Mouse (Mus musculus): ENCODE measurements at regions not wholly inside any gene's neighbourhood (a gene's known extent, or its start where the extent isn't known, plus 50 kb on each side); places are given as distances from the start of the nearest gene placed in this dataset.

GRCm38 (mm10) chrX:42399343-42399742 lies 90.1 kb upstream of the Tex13c2 start:
- no peak overlapping the region for H3K4me3 ChIP-seq (replicated peaks; ENCODE audit: low read length)
- TF ChIP-seq NANOG (IDR thresholded peaks at IDR 0.05; ENCODE audit: borderline replicate concordance, low read length) (no peak), CTCF (conservative IDR thresholded peaks at IDR 0.05; ENCODE audit: low read length) (0 out of 2 replicates have a peak, but pooled peaks have one; percentile 12)
- no peaks in the 10 kb centered on the region for H3K9me3 ChIP-seq (ENCODE audit: low read length)
- no peaks in the 10 kb centered on the region for H3K36me3 ChIP-seq (ENCODE audit: insufficient read depth, low read length)
- H3K4me1 ChIP-seq (replicated peaks; ENCODE audit: low read depth, low read length): 0 out of 2 replicates have a peak, but pooled peaks cover 3% of the 10 kb centered on the region
- no peaks in the 10 kb centered on the region for H3K27me3 ChIP-seq (ENCODE audit: insufficient read depth, low read length)

GRCm38 (mm10) chrX:42401091-42401490 lies 88.4 kb upstream of the Tex13c2 start:
- Histone ChIP-seq H3K4me3 (replicated peaks; ENCODE audit: low read length) (no peak overlapping the region), H3K36me3 (ENCODE audit: insufficient read depth, low read length) (no peaks in the 10 kb centered on the region), H3K27me3 (ENCODE audit: insufficient read depth, low read length) (no peaks in the 10 kb centered on the region), H3K9me3 (ENCODE audit: low read length) (no peaks in the 10 kb centered on the region), H3K4me1 (replicated peaks; ENCODE audit: low read depth, low read length) (0 out of 2 replicates have a peak, but pooled peaks cover 3% of the 10 kb centered on the region)
- TF ChIP-seq POU5F1 (IDR thresholded peaks at IDR 0.05; ENCODE audit: borderline replicate concordance, low read length): no peak
- no peak for TF ChIP-seq NANOG (IDR thresholded peaks at IDR 0.05; ENCODE audit: borderline replicate concordance, low read length)
- no peak for TF ChIP-seq CTCF (conservative IDR thresholded peaks at IDR 0.05; ENCODE audit: low read length)

GRCm38 (mm10) chrX:42401564-42402334 lies 87.7 kb upstream of the Tex13c2 start:
- no peak overlapping the region for H3K4me3 ChIP-seq (replicated peaks; ENCODE audit: low read length)
- 0 out of 2 replicates have a peak, but pooled peaks cover 3% of the 10 kb centered on the region for H3K4me1 ChIP-seq (replicated peaks; ENCODE audit: low read depth, low read length)
- H3K9me3 ChIP-seq (ENCODE audit: low read length): no peaks in the 10 kb centered on the region
- no peaks in the 10 kb centered on the region for H3K27me3 ChIP-seq (ENCODE audit: insufficient read depth, low read length)
- no peaks in the 10 kb centered on the region for H3K36me3 ChIP-seq (ENCODE audit: insufficient read depth, low read length)
- TF ChIP-seq POU5F1 (IDR thresholded peaks at IDR 0.05; ENCODE audit: borderline replicate concordance, low read length) (no peak), NANOG (IDR thresholded peaks at IDR 0.05; ENCODE audit: borderline replicate concordance, low read length) (no peak), CTCF (conservative IDR thresholded peaks at IDR 0.05; ENCODE audit: low read length) (no peak)

- H3K9me3 ChIP-seq (ENCODE audit: low read length): no peaks in the 10 kb centered on the region
- no peaks in the 10 kb centered on the region for H3K36me3 ChIP-seq (ENCODE audit: insufficient read depth, low read length)
- H3K4me1 ChIP-seq (replicated peaks; ENCODE audit: low read depth, low read length): 0 out of 2 replicates have a peak, but pooled peaks cover 3% of the 10 kb centered on the region
- H3K27me3 ChIP-seq (ENCODE audit: insufficient read depth, low read length): no peaks in the 10 kb centered on the region
- no peak overlapping the region for H3K4me3 ChIP-seq (replicated peaks; ENCODE audit: low read length)
- no peak for TF ChIP-seq POU5F1 (IDR thresholded peaks at IDR 0.05; ENCODE audit: borderline replicate concordance, low read length)
- TF ChIP-seq CTCF (conservative IDR thresholded peaks at IDR 0.05; ENCODE audit: low read length): no peak
- no peak for TF ChIP-seq NANOG (IDR thresholded peaks at IDR 0.05; ENCODE audit: borderline replicate concordance, low read length)
Measured at GRCm38 (mm10) chrX:42402335-42402605, 87.2 kb upstream of the Tex13c2 start.

GRCm38 (mm10) chrX:42431851-42432635 lies 57.4 kb upstream of the Tex13c2 start:
- 0 out of 2 replicates have a peak, but pooled peaks have one; percentile 20 for TF ChIP-seq NANOG (IDR thresholded peaks at IDR 0.05; ENCODE audit: borderline replicate concordance, low read length)
- TF ChIP-seq POU5F1 (IDR thresholded peaks at IDR 0.05; ENCODE audit: borderline replicate concordance, low read length): no peak
- no peak for TF ChIP-seq CTCF (conservative IDR thresholded peaks at IDR 0.05; ENCODE audit: low read length)

More at GRCm38 (mm10) chrX:42431851-42432635, 57.4 kb upstream of the Tex13c2 start:
- Histone ChIP-seq H3K4me3 (replicated peaks; ENCODE audit: low read length) (no peak overlapping the region), H3K27me3 (ENCODE audit: insufficient read depth, low read length) (no peaks in the 10 kb centered on the region), H3K9me3 (ENCODE audit: low read length) (peaks cover 38% of the 10 kb centered on the region), H3K4me1 (replicated peaks; ENCODE audit: low read depth, low read length) (peaks cover 14% of the 10 kb centered on the region; the same call in 1 of the 2 replicates), H3K36me3 (ENCODE audit: insufficient read depth, low read length) (no peaks in the 10 kb centered on the region)
